Comparison of ENCODE assay signal across 9 mouse cellular contexts in genomic region chr14:21547297-21547696, GRCm38 (mm10).
DNase-seq lines count a peak whose midpoint lies in the region; ATAC-seq and TF ChIP-seq lines count a peak whose summit lies in the region.
"Had no signal": no experiment of that assay in that cellular context is flagged by ENCODE, and none has a peak within 500 bp of the region (broad histone marks: within the 10 kb centered on the region; RNA-seq: fewer than 3 reads in every experiment).

No protein-coding gene starts in this region.

- no peak overlapping the region for H3K4me3 ChIP-seq in gastrocnemius, adult 2 months
- no peak overlapping the region for H3K4me3 ChIP-seq in lung, embryonic 14.5 days (ENCODE audit: low read depth, low read length)
- H3K4me3 ChIP-seq in forebrain, embryonic 15.5 days: no peak overlapping the region
- H3K4me3 ChIP-seq in midbrain, embryonic 13.5 days (replicated peaks): no peak overlapping the region
- H3K4me3 ChIP-seq: liver, embryonic 13.5 days had no signal

- WGBS in lung, embryonic 14.5 days: 25% methylated on average over 7 of the region's 7 CpGs
- WGBS in forebrain, embryonic 15.5 days: 16% methylated on average over 7 of the region's 7 CpGs
- 29% methylated on average over 7 of the region's 7 CpGs for WGBS in midbrain, embryonic 13.5 days

- no peak overlapping the region for H3K4me2 ChIP-seq in lung, embryonic 14.5 days
- no peak overlapping the region for H3K4me2 ChIP-seq in forebrain, embryonic 15.5 days (replicated peaks)
- no peak overlapping the region for H3K4me2 ChIP-seq in midbrain, embryonic 13.5 days (replicated peaks)
- H3K4me2 ChIP-seq: liver, embryonic 13.5 days had no signal

- TF ChIP-seq CTCF in gastrocnemius, adult 2 months (IDR thresholded peaks at IDR 0.05): no peak
- no peak for TF ChIP-seq CTCF in lung, embryonic 14.5 days (IDR thresholded peaks at IDR 0.05; ENCODE audit: low read depth)

- no peaks in the 10 kb centered on the region; the same call in 1 of the 2 replicates for H3K9me3 ChIP-seq in lung, embryonic 14.5 days (ENCODE audit: low read depth, low read length)
- H3K9me3 ChIP-seq in forebrain, embryonic 15.5 days: no peaks in the 10 kb centered on the region
- peaks cover under 1% of the 10 kb centered on the region; the same call in 1 of the 2 replicates for H3K9me3 ChIP-seq in midbrain, embryonic 13.5 days
- H3K9me3 ChIP-seq: liver, embryonic 13.5 days had no signal

- intact Hi-C loops in gastrocnemius, adult 2 months (cut with DNase I): no loop called here
- intact Hi-C loops in left cerebral cortex, postnatal 36 days (cut with DNase I): no loop called here

- no peak for DNase-seq in gastrocnemius, adult 2 months
- no peak for DNase-seq in gastrocnemius, adult 8-10 months (ENCODE audit: low spot score in 2 of 2)
- peak; percentile 75 for DNase-seq in lung, embryonic 14.5 days
- DNase-seq in lung, postnatal 14 days: no peak
- no peak for DNase-seq in left cerebral cortex, postnatal 36 days (ENCODE audit: low spot score in 2 of 2)
- DNase-seq in ovary, adult 18-20 months (ENCODE audit: low spot score): no peak
- DNase-seq: liver, embryonic 13.5 days had no signal

- H3K9ac ChIP-seq in lung, embryonic 14.5 days: no peak overlapping the region
- H3K9ac ChIP-seq in forebrain, embryonic 15.5 days (replicated peaks): no peak overlapping the region
- H3K9ac ChIP-seq in midbrain, embryonic 13.5 days (replicated peaks): no peak overlapping the region
- H3K9ac ChIP-seq: liver, embryonic 13.5 days had no signal

- H3K27ac ChIP-seq in gastrocnemius, adult 2 months: peak overlapping the region; percentile 63
- peak overlapping the region; percentile 36; the same call in 1 of the 2 replicates for H3K27ac ChIP-seq in lung, embryonic 14.5 days (ENCODE audit: low read depth)
- H3K27ac ChIP-seq in forebrain, embryonic 15.5 days (replicated peaks): peak overlapping the region; percentile 40; the same call in 1 of the 2 replicates
- H3K27ac ChIP-seq in midbrain, embryonic 13.5 days: peak overlapping the region; percentile 78

- peaks cover 3% of the 10 kb centered on the region; the same call in 1 of the 2 replicates for H3K36me3 ChIP-seq in lung, embryonic 14.5 days (ENCODE audit: insufficient read depth)
- H3K36me3 ChIP-seq in forebrain, embryonic 15.5 days: peaks cover 3% of the 10 kb centered on the region; the same call in 1 of the 2 replicates
- H3K36me3 ChIP-seq in midbrain, embryonic 13.5 days: peaks cover 3% of the 10 kb centered on the region

- peak; percentile 66 for ATAC-seq in lung, embryonic 14.5 days (ENCODE audit: insufficient read depth)
- no peak for ATAC-seq in forebrain, embryonic 15.5 days (replicated peaks)
- no peak for ATAC-seq in midbrain, embryonic 13.5 days

- peaks cover 30% of the 10 kb centered on the region for H3K4me1 ChIP-seq in lung, embryonic 14.5 days (ENCODE audit: insufficient read depth)
- H3K4me1 ChIP-seq in forebrain, embryonic 15.5 days: peaks cover 61% of the 10 kb centered on the region
- H3K4me1 ChIP-seq in midbrain, embryonic 13.5 days (replicated peaks): peaks cover 65% of the 10 kb centered on the region

- no peaks in the 10 kb centered on the region for H3K27me3 ChIP-seq in lung, embryonic 14.5 days (ENCODE audit: insufficient read depth, low read length)
- no peaks in the 10 kb centered on the region for H3K27me3 ChIP-seq in forebrain, embryonic 15.5 days
- H3K27me3 ChIP-seq in midbrain, embryonic 13.5 days: no peaks in the 10 kb centered on the region
- H3K27me3 ChIP-seq: liver, embryonic 13.5 days had no signal
